Mouse (Mus musculus): ENCODE data around the gene Pde7b. TPM values are rescaled to one million over a fixed set of nuclear protein-coding genes. Genes with fewer than 3 reads are reported as not detected.

Gene Pde7b
- total RNA-seq, 1 experiment from 2014 or later = 5.1 TPM

GRCm38 (mm10) chr10:20595107-20595810 is 129.6 kb downstream of the Pde7b start:
- ATAC-seq (replicated peaks in 1 of 2; ENCODE audit: insufficient read depth in 1 of 2, low FRiP score in 2 of 2, low TSS enrichment in 1 of 2, low read depth in 1 of 2, poor library complexity in 2 of 2, severe bottlenecking in 2 of 2) = peak; percentile 53

GRCm38 (mm10) chr10:20594015-20594414 is 130.9 kb downstream of the Pde7b start:
- ATAC-seq (replicated peaks in 1 of 2; ENCODE audit: insufficient read depth in 1 of 2, low FRiP score in 2 of 2, low TSS enrichment in 1 of 2, low read depth in 1 of 2, poor library complexity in 2 of 2, severe bottlenecking in 2 of 2) = no peak

GRCm38 (mm10) chr10:20590100-20590499 is 134.8 kb downstream of the Pde7b start:
- peak; percentile 75 to 89 for ATAC-seq (replicated peaks in 1 of 2; ENCODE audit: insufficient read depth in 1 of 2, low FRiP score in 2 of 2, low TSS enrichment in 1 of 2, low read depth in 1 of 2, poor library complexity in 2 of 2, severe bottlenecking in 2 of 2)

DNA sequence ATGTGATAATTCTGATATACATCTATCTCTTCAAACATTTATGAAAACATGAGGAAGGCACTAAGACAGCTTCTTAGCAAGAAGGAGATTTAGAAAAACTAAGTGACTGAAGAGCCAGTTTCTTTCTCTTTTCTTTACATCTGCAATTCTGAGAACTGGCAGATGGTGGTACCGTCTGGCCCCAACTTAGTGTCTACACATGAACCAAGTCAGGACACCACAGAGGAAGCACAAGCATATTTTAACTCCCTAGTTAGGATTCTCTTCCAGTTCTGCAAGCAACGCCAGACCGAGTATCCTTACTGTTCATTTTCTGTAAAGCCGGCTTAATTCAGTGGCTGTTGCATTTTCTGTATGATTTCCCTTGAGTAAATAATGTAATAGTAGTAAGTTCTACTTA is 138.9 kb downstream of the Pde7b start:
- ATAC-seq (replicated peaks in 1 of 2; ENCODE audit: insufficient read depth in 1 of 2, low FRiP score in 2 of 2, low TSS enrichment in 1 of 2, low read depth in 1 of 2, poor library complexity in 2 of 2, severe bottlenecking in 2 of 2) = no peak

GRCm38 (mm10) chr10:20575002-20575401 is 149.9 kb downstream of the Pde7b start:
- ATAC-seq (replicated peaks in 1 of 2; ENCODE audit: insufficient read depth in 1 of 2, low FRiP score in 2 of 2, low TSS enrichment in 1 of 2, low read depth in 1 of 2, poor library complexity in 2 of 2, severe bottlenecking in 2 of 2) = no peak

GRCm38 (mm10) chr10:20574414-20574813 is 150.5 kb downstream of the Pde7b start:
- no peak for ATAC-seq (replicated peaks in 1 of 2; ENCODE audit: insufficient read depth in 1 of 2, low FRiP score in 2 of 2, low TSS enrichment in 1 of 2, low read depth in 1 of 2, poor library complexity in 2 of 2, severe bottlenecking in 2 of 2)

GRCm38 (mm10) chr10:20571521-20571920 is 153.4 kb downstream of the Pde7b start:
- ATAC-seq (replicated peaks in 1 of 2; ENCODE audit: insufficient read depth in 1 of 2, low FRiP score in 2 of 2, low TSS enrichment in 1 of 2, low read depth in 1 of 2, poor library complexity in 2 of 2, severe bottlenecking in 2 of 2) = no peak

DNA sequence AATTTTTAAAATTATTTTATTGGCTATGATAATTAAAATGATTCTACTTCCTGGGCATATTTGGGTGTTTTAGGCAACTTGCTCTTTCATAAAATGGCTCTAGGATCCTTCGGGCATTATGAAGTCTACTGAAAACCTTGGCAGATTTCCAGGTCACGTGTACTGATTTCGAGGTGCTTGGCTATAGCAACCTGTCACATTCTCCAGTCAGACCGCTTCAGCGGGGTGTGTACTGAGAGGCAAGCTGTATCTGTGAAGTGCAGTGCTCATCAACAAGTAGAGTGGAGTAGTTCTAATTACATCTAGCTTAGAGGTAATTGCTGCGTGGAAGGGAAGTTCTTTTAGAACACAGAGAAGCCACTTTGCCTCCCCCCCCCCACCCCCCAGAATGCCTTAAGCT is 156.2 kb downstream of the Pde7b start:
- ATAC-seq (replicated peaks in 1 of 2; ENCODE audit: insufficient read depth in 1 of 2, low FRiP score in 2 of 2, low TSS enrichment in 1 of 2, low read depth in 1 of 2, poor library complexity in 2 of 2, severe bottlenecking in 2 of 2) = no peak

GRCm38 (mm10) chr10:20567684-20568236 is 157.1 kb downstream of the Pde7b start:
- no peak for ATAC-seq (replicated peaks in 1 of 2; ENCODE audit: insufficient read depth in 1 of 2, low FRiP score in 2 of 2, low TSS enrichment in 1 of 2, low read depth in 1 of 2, poor library complexity in 2 of 2, severe bottlenecking in 2 of 2)

DNA sequence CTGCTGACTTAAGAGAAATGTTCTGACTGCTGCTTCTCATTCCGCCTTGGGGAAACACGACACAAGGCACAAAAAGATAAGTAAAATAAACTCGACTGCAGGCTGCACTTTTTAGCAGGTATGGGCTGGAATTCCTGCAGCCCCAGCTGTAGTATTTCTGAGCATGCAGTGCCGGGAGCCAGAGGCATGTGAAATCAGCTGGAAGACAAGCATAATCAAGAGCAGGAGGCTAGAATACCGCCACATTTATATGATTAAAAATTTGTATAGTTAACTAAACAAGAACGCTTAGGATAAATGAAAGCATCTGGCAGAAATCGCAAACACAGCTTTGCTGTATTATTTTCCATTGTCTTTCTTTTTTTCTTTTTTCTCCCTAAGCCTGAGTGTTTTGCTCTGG is 168.4 kb downstream of the Pde7b start:
- ATAC-seq (replicated peaks in 1 of 2; ENCODE audit: insufficient read depth in 1 of 2, low FRiP score in 2 of 2, low TSS enrichment in 1 of 2, low read depth in 1 of 2, poor library complexity in 2 of 2, severe bottlenecking in 2 of 2) = no peak

DNA sequence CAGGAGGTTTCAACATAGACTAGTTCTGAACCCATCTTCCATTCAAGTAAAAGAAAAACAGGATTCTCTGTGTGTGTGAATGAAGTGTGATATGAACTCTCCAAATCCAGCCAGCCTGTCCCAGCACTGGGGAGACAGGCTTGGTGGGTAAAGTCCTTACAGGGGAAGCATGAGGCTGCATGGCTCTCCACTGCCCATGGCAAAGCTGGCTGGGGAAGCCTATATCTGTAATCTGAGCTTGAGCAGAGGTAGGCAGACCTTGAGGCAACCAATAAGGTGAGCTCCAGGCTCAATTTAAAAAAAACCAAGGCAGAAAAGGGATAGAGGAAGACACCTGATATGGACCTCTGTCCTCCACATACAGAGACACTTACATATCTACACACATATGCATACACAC is 173.5 kb downstream of the Pde7b start:
- no peak for ATAC-seq (replicated peaks in 1 of 2; ENCODE audit: insufficient read depth in 1 of 2, low FRiP score in 2 of 2, low TSS enrichment in 1 of 2, low read depth in 1 of 2, poor library complexity in 2 of 2, severe bottlenecking in 2 of 2)

- peak in 1 of 2 experiments; percentile 34; a peak in 1 of 4 replicates for ATAC-seq (replicated peaks in 1 of 2; ENCODE audit: insufficient read depth in 1 of 2, low FRiP score in 2 of 2, low TSS enrichment in 1 of 2, low read depth in 1 of 2, poor library complexity in 2 of 2, severe bottlenecking in 2 of 2)
Measured at GRCm38 (mm10) chr10:20550771-20551170, 174.1 kb downstream of the Pde7b start.

DNA sequence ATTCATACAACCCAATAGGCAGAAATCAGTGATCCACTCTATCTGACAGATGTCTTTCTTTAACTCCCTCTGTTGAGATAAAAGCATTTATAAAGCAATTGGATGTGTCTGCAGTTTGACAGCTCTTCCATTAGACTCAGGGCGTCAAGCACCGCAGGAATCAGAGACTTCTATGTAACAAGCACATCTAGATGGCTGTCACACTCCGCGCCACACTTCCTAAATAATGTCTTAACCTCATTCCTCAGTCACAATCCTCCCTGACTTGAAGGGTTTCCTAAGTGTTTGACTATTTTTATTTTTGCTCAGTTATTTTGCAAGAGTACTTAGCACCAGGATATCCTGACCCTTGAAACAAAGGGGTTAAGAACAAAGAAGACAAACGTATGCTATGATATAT is 174.7 kb downstream of the Pde7b start:
- no peak for ATAC-seq (replicated peaks in 1 of 2; ENCODE audit: insufficient read depth in 1 of 2, low FRiP score in 2 of 2, low TSS enrichment in 1 of 2, low read depth in 1 of 2, poor library complexity in 2 of 2, severe bottlenecking in 2 of 2)

DNA sequence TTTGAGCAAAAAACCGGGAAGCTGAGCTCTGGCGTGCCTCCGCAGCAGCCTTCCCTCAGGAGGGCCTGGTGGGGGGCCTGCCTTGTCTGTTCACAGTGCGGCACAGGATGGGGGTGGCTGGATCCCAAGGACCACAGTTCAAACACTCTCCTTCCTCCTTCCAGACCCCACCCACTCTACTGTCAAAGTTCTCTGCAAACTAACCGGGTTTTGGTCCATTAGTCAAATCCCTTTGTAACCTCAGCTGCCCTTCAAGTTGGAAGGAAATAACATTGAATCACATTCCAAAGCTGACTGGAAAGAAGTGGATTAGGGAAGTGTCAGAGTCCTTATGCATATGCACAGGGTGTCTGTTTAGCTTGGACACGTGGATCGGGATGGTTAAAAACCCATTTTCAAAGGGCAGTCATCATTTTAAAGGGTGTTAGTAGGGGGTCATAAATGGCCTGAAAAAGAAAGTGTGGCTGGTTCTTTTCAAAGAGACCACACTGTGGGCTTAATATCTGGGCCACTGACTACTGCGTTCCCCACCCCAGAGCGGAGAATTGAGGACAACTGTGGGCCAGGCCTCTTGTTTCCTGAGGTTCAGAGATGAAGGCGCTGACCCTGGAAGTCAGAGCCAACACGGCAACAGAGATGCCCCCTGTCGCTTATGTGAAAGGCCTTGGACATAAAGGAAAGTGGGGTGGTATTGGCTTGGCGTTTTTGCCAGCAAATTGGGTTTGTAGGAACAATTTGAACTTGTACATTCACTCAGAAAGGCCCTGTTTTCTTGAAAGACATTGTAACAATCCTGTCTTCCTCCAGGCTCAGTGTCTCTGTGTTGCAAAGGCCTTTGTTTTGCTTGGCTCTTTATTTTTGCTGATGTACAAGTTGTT is 175.8 kb downstream of the Pde7b start:
- ATAC-seq (replicated peaks in 1 of 2; ENCODE audit: insufficient read depth in 1 of 2, low FRiP score in 2 of 2, low TSS enrichment in 1 of 2, low read depth in 1 of 2, poor library complexity in 2 of 2, severe bottlenecking in 2 of 2) = no peak

GRCm38 (mm10) chr10:20547951-20548551 is 176.8 kb downstream of the Pde7b start:
- peak; percentile 87 to 94 for ATAC-seq (replicated peaks in 1 of 2; ENCODE audit: insufficient read depth in 1 of 2, low FRiP score in 2 of 2, low TSS enrichment in 1 of 2, low read depth in 1 of 2, poor library complexity in 2 of 2, severe bottlenecking in 2 of 2)

DNA sequence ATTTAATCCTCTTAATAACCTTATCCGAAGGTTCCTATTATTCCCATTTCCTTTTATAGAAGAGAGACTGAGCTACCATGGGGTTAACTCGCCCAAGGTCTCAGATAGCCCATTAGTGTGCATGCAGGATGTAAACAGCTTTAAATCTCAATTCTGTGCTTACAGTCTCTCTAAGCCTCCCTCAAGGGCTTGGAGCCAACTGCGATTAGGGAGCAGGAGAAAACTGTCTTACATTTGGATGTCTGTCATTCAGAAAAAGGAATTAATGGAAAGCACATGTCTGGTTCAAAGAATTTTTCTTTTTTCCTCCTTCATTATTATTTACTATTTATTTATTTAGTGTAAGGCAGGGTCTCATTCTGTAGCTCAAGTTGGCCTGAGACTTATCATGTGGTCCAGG is 181.8 kb downstream of the Pde7b start:
- ATAC-seq (replicated peaks in 1 of 2; ENCODE audit: insufficient read depth in 1 of 2, low FRiP score in 2 of 2, low TSS enrichment in 1 of 2, low read depth in 1 of 2, poor library complexity in 2 of 2, severe bottlenecking in 2 of 2) = no peak

GRCm38 (mm10) chr10:20533811-20534210 is 191.1 kb downstream of the Pde7b start:
- peak in 1 of 2 experiments; percentile 32; a peak in 1 of 4 replicates for ATAC-seq (replicated peaks in 1 of 2; ENCODE audit: insufficient read depth in 1 of 2, low FRiP score in 2 of 2, low TSS enrichment in 1 of 2, low read depth in 1 of 2, poor library complexity in 2 of 2, severe bottlenecking in 2 of 2)

- ATAC-seq (replicated peaks in 1 of 2; ENCODE audit: insufficient read depth in 1 of 2, low FRiP score in 2 of 2, low TSS enrichment in 1 of 2, low read depth in 1 of 2, poor library complexity in 2 of 2, severe bottlenecking in 2 of 2) = peak; percentile 77 to 79
Measured at GRCm38 (mm10) chr10:20531921-20532320, 193.0 kb downstream of the Pde7b start.
